Mouse (Mus musculus) heart, embryonic 14.5 days (tissue): ENCODE measurements around the gene Nup88. TPM values are rescaled to one million over a fixed set of nuclear protein-coding genes. Genes with fewer than 3 reads are reported as not detected.

ENCODE experiments used
- ATAC-seq: fragments of 200-750 bp; cut with Nextera tagmentation; 2 replicates; pipeline ENCODE4 v1.8.0; 2017; ENCODE audit warnings: low read depth, moderate TSS enrichment; ENCODE audit not compliant: insufficient number of reproducible peaks, insufficient read depth, low FRiP score
- H3K27ac ChIP-seq, 2 experiments: fragments of 200-500 bp in 1 of 2; fragments of 300-500 bp in 1 of 2; sonication (generic) in 1 of 2; replicated peaks in 1 of 2; 2 replicates each; pipeline ENCODE4 v1.5.1; 2012 to 2014; ENCODE audit warnings: low read depth in 2 of 2, low read length in 2 of 2, control low read depth in 1 of 2, mild to moderate bottlenecking in 1 of 2, mixed read lengths in 1 of 2; ENCODE audit not compliant: control insufficient read depth in 1 of 2, insufficient read depth in 1 of 2
- H3K27me3 ChIP-seq: fragments of 300-500 bp; sonication (generic); 2 replicates; pipeline ENCODE4 v1.6.1; 2014; ENCODE audit warnings: mild to moderate bottlenecking, low read length, control low read depth; ENCODE audit not compliant: control insufficient read depth, insufficient read depth
- H3K36me3 ChIP-seq: fragments of 300-500 bp; sonication (generic); 2 replicates; pipeline ENCODE4 v1.6.1; 2014; ENCODE audit warnings: mild to moderate bottlenecking, control low read depth, low read length, mixed read lengths; ENCODE audit not compliant: control insufficient read depth, insufficient read depth
- H3K4me1 ChIP-seq, 2 experiments: fragments of 200-500 bp in 1 of 2; fragments of 300-500 bp in 1 of 2; sonication (generic) in 1 of 2; 2 replicates each; pipeline ENCODE4 v1.6.1; 2012 to 2014; ENCODE audit warnings: low read length in 2 of 2, control low read depth in 1 of 2, mixed read lengths in 1 of 2; ENCODE audit not compliant: control insufficient read depth in 2 of 2, insufficient read depth in 2 of 2
- H3K4me2 ChIP-seq: fragments of 300-500 bp; sonication (generic); 2 replicates; pipeline ENCODE4 v1.6.1; 2014; ENCODE audit warnings: mild to moderate bottlenecking, low read length
- H3K4me3 ChIP-seq, 2 experiments: fragments of 200-500 bp in 1 of 2; fragments of 300-500 bp in 1 of 2; sonication (generic) in 1 of 2; 2 replicates each; pipeline ENCODE4 v1.5.1; 2012 to 2014; ENCODE audit warnings: low read length in 2 of 2, mild to moderate bottlenecking in 2 of 2, control low read depth in 1 of 2, low read depth in 1 of 2, moderate library complexity in 1 of 2; ENCODE audit not compliant: control insufficient read depth in 1 of 2, insufficient read depth in 1 of 2
- H3K9ac ChIP-seq: fragments of 300-500 bp; sonication (generic); 2 replicates; pipeline ENCODE4 v1.6.1; 2014; ENCODE audit warnings: mild to moderate bottlenecking, low read length
- H3K9me3 ChIP-seq: fragments of 300-500 bp; sonication (generic); 2 replicates; pipeline ENCODE4 v1.6.1; 2016; ENCODE audit warnings: low read length, control low read depth; ENCODE audit not compliant: control insufficient read depth
- WGBS: fragments of 180-500 bp; shearing (Covaris S2); extraction: QIAGEN DNeasy Blood & Tissue Kit; methylation state at CpG from one replicate; pipeline ENCODE4 v1.1.7; 2014; 5-methylcytosine and 5-hydroxymethylcytosine counted together
- polyA plus RNA-seq: library from polyadenylated mRNA; unstranded; fragments of >200 nt; fragmentation: Nextera tagmentation; extraction: Ambion mirVana; gene quantifications from 2 replicates; pipeline ENCODE4 v1.2.1, GENCODE M21; 2014

Nup88 gene
- 112 and 121 TPM in 2 replicates for polyA plus RNA-seq

GRCm38 (mm10) chr11:70969821-70970559 is at the start of gene Nup88, which contains the start of gene Rpain:
Nup88 (minus strand) TSS chr11:70969973.
Rpain (plus strand) TSS chr11:70970213.
- WGBS = under 1% methylated on average over 42 of the region's 43 CpGs
- H3K36me3 ChIP-seq = peaks cover 53% of the 10 kb centered on the region

GRCm38 (mm10) chr11:71018416-71019200 is 48.8 kb upstream of the Nup88 start:
- H3K4me3 ChIP-seq = peak overlapping the region; percentile 61 to 69
- H3K36me3 ChIP-seq = peaks cover 28% of the 10 kb centered on the region
- H3K9ac ChIP-seq = peak overlapping the region; percentile 81
- no peaks in the 10 kb centered on the region for H3K9me3 ChIP-seq
- ATAC-seq = peak; percentile 13; the same call in 1 of the 2 replicates
- H3K27me3 ChIP-seq = no peaks in the 10 kb centered on the region
- peak overlapping the region; percentile 28 to 53; a peak in 3 of 4 replicates for H3K27ac ChIP-seq
- H3K4me2 ChIP-seq = peak overlapping the region; percentile 74
- peaks cover 0 to 18% of the 10 kb centered on the region in 2 experiments; a peak in 2 of 4 replicates for H3K4me1 ChIP-seq
- 5% methylated on average over 28 of the region's 28 CpGs for WGBS

More at GRCm38 (mm10) chr11:70969821-70970559, at the start of gene Nup88, which contains the start of gene Rpain:
- peak; percentile 95 for ATAC-seq
- Histone ChIP-seq H3K4me2 (peak within 1 kb of the TSS; percentile 90), H3K9ac (peak within 1 kb of the TSS; percentile 97), H3K27ac (peak within 1 kb of the TSS; percentile 83 to 92), H3K27me3 (no peaks in the 10 kb centered on the region), H3K4me3 (peak within 1 kb of the TSS; percentile 78 to 88), H3K9me3 (no peaks in the 10 kb centered on the region), H3K4me1 (peaks cover 7 to 18% of the 10 kb centered on the region in 2 experiments)

GRCm38 (mm10) chr11:71017051-71017450 is 47.3 kb upstream of the Nup88 start:
- Histone ChIP-seq H3K27me3 (no peaks in the 10 kb centered on the region), H3K4me1 (peaks cover 0 to 18% of the 10 kb centered on the region in 2 experiments; a peak in 2 of 4 replicates), H3K9ac (no peak overlapping the region), H3K4me3 (no peak overlapping the region), H3K9me3 (no peaks in the 10 kb centered on the region), H3K4me2 (no peak overlapping the region), H3K36me3 (peaks cover 29% of the 10 kb centered on the region), H3K27ac (no peak overlapping the region)
- WGBS = 83% methylated on average over 1 of the region's 1 CpGs
- no peak for ATAC-seq

- Histone ChIP-seq H3K4me1 (peaks cover 0 to 2% of the 10 kb centered on the region in 2 experiments; a peak in 1 of 4 replicates), H3K27ac (no peak overlapping the region), H3K4me2 (no peak overlapping the region), H3K9me3 (no peaks in the 10 kb centered on the region), H3K9ac (no peak overlapping the region), H3K4me3 (no peak overlapping the region), H3K36me3 (peaks cover 61% of the 10 kb centered on the region), H3K27me3 (no peaks in the 10 kb centered on the region)
- ATAC-seq = no peak
- 87% methylated on average over 7 of the region's 7 CpGs for WGBS
Measured at GRCm38 (mm10) chr11:71012743-71013142, 43.0 kb upstream of the Nup88 start.

GRCm38 (mm10) chr11:71008321-71008720 is 38.5 kb upstream of the Nup88 start:
- Histone ChIP-seq H3K4me2 (no peak overlapping the region), H3K36me3 (peaks cover 60% of the 10 kb centered on the region), H3K4me1 (peaks cover 0 to 4% of the 10 kb centered on the region in 2 experiments; a peak in 2 of 4 replicates), H3K27me3 (no peaks in the 10 kb centered on the region), H3K27ac (no peak overlapping the region), H3K4me3 (no peak overlapping the region), H3K9ac (no peak overlapping the region), H3K9me3 (no peaks in the 10 kb centered on the region)
- 78% methylated on average over 3 of the region's 3 CpGs for WGBS
- no peak for ATAC-seq

- peaks cover 57% of the 10 kb centered on the region for H3K36me3 ChIP-seq
- peak overlapping the region in 1 of 2 experiments; percentile 51; a peak in 2 of 4 replicates for H3K27ac ChIP-seq
- no peak overlapping the region for H3K4me3 ChIP-seq
- no peak overlapping the region for H3K4me2 ChIP-seq
- WGBS = 75% methylated on average over 7 of the region's 7 CpGs
- peaks cover 3 to 9% of the 10 kb centered on the region in 2 experiments; a peak in 3 of 4 replicates for H3K4me1 ChIP-seq
- H3K27me3 ChIP-seq = no peaks in the 10 kb centered on the region
- H3K9me3 ChIP-seq = no peaks in the 10 kb centered on the region
- H3K9ac ChIP-seq = no peak overlapping the region
- ATAC-seq = no peak
Measured at GRCm38 (mm10) chr11:71007831-71008230, 38.1 kb upstream of the Nup88 start.

- ATAC-seq = no peak
- no peak overlapping the region for H3K9ac ChIP-seq
- H3K4me2 ChIP-seq = no peak overlapping the region
- no peak overlapping the region for H3K4me3 ChIP-seq
- 89% methylated on average over 6 of the region's 6 CpGs for WGBS
- H3K36me3 ChIP-seq = peaks cover 49% of the 10 kb centered on the region
- peaks cover 3 to 17% of the 10 kb centered on the region in 2 experiments; a peak in 3 of 4 replicates for H3K4me1 ChIP-seq
- no peaks in the 10 kb centered on the region for H3K9me3 ChIP-seq
- no peak overlapping the region; a peak in 1 of 4 replicates for H3K27ac ChIP-seq
- H3K27me3 ChIP-seq = no peaks in the 10 kb centered on the region
Measured at GRCm38 (mm10) chr11:71007026-71007425, 37.3 kb upstream of the Nup88 start.
